Mouse (Mus musculus) bone marrow macrophage, adult 2 months (primary cell): ENCODE data around the gene Kcnh4. TPM values are rescaled to one million over a fixed set of nuclear protein-coding genes. Genes with fewer than 3 reads are reported as not detected.

ENCODE experiments used
- H3K27ac ChIP-seq: 2 replicates; pipeline ENCODE4 v1.5.1; 2012; ENCODE audit warnings: low read depth, low read length; ENCODE audit not compliant: insufficient read depth
- H3K4me1 ChIP-seq: 2 replicates; pipeline ENCODE4 v1.6.1; 2012; ENCODE audit warnings: low read length; ENCODE audit not compliant: control insufficient read depth, insufficient read depth
- H3K4me3 ChIP-seq: 2 replicates; pipeline ENCODE4 v1.5.1; 2012; ENCODE audit warnings: mild to moderate bottlenecking, low read length, moderate library complexity; ENCODE audit not compliant: insufficient read depth
- CTCF ChIP-seq: IDR thresholded peaks from 2 replicates; pipeline ENCODE4 v1.5.1; 2012; ENCODE audit warnings: low read depth, mild to moderate bottlenecking, low read length, moderate library complexity
- POLR2A ChIP-seq: IDR thresholded peaks from 2 replicates; pipeline ENCODE4 v1.6.1; 2012; ENCODE audit warnings: mild to moderate bottlenecking, low read depth, low read length, borderline replicate concordance
- polyA plus RNA-seq: library from polyadenylated mRNA; stranded (reverse); fragments of >200 nt; gene quantifications from 2 replicates; pipeline ENCODE4 v1.2.4, GENCODE M21; 2012; ENCODE audit not compliant: missing spikeins, insufficient read depth, insufficient read length

The Kcnh4 gene
- polyA plus RNA-seq, 1 experiment, result not detected

GRCm38 (mm10) chr11:100702906-100703305 is 56.8 kb downstream of the Kcnh4 start:
- Histone ChIP-seq H3K27ac (peak overlapping the region; percentile 28), H3K4me1 (peaks cover 17% of the 10 kb centered on the region), H3K4me3 (peak overlapping the region; percentile 73)
- no peak for TF ChIP-seq POLR2A
- TF ChIP-seq CTCF, result no peak

GRCm38 (mm10) chr11:100702081-100702851 is 57.5 kb downstream of the Kcnh4 start:
- peaks cover 17% of the 10 kb centered on the region for H3K4me1 ChIP-seq
- H3K27ac ChIP-seq, result peak overlapping the region; percentile 28
- TF ChIP-seq POLR2A (no peak), CTCF (no peak)
- peak overlapping the region; percentile 73 for H3K4me3 ChIP-seq

GRCm38 (mm10) chr11:100701301-100701700 is 58.4 kb downstream of the Kcnh4 start:
- H3K4me3 ChIP-seq, result no peak overlapping the region
- TF ChIP-seq POLR2A, result no peak
- no peak for TF ChIP-seq CTCF
- H3K27ac ChIP-seq, result no peak overlapping the region
- H3K4me1 ChIP-seq, result peaks cover 17% of the 10 kb centered on the region

- TF ChIP-seq CTCF, result no peak
- no peak for TF ChIP-seq POLR2A
- H3K27ac ChIP-seq, result no peak overlapping the region
- H3K4me1 ChIP-seq, result peaks cover 17% of the 10 kb centered on the region
- H3K4me3 ChIP-seq, result no peak overlapping the region
Observed at GRCm38 (mm10) chr11:100700710-100701109, 59.0 kb downstream of the Kcnh4 start.

- TF ChIP-seq POLR2A (no peak), CTCF (no peak)
Observed at GRCm38 (mm10) chr11:100697921-100698320, 61.8 kb downstream of the Kcnh4 start.

GRCm38 (mm10) chr11:100694926-100695325 is 64.8 kb downstream of the Kcnh4 start:
- no peak overlapping the region for H3K27ac ChIP-seq
- peaks cover 3% of the 10 kb centered on the region; the same call in 1 of the 2 replicates for H3K4me1 ChIP-seq
- no peak for TF ChIP-seq POLR2A
- TF ChIP-seq CTCF, result peak; percentile 63; the same call in 1 of the 2 replicates
- no peak overlapping the region for H3K4me3 ChIP-seq

More at GRCm38 (mm10) chr11:100697921-100698320, 61.8 kb downstream of the Kcnh4 start:
- Histone ChIP-seq H3K4me3 (no peak overlapping the region), H3K4me1 (peaks cover 9% of the 10 kb centered on the region), H3K27ac (no peak overlapping the region)

- TF ChIP-seq CTCF, result no peak
- no peak for TF ChIP-seq POLR2A
- H3K27ac ChIP-seq, result no peak overlapping the region
- H3K4me3 ChIP-seq, result no peak overlapping the region
- H3K4me1 ChIP-seq, result peaks cover 3% of the 10 kb centered on the region; the same call in 1 of the 2 replicates
Observed at GRCm38 (mm10) chr11:100693154-100693553, 66.6 kb downstream of the Kcnh4 start.

GRCm38 (mm10) chr11:100692164-100692616 is 67.6 kb downstream of the Kcnh4 start, which contains the start of gene Zfp385c:
TSS of gene Zfp385c (minus strand) at chr11:100692455.
- Histone ChIP-seq H3K27ac (no peak within 1 kb of the TSS), H3K4me1 (peaks cover 3% of the 10 kb centered on the region; the same call in 1 of the 2 replicates), H3K4me3 (peak within 1 kb of the TSS; percentile 37)
- no peak for TF ChIP-seq CTCF
- TF ChIP-seq POLR2A, result no peak

- Histone ChIP-seq H3K4me3 (no peak overlapping the region), H3K27ac (no peak overlapping the region), H3K4me1 (peaks cover 3% of the 10 kb centered on the region; the same call in 1 of the 2 replicates)
- TF ChIP-seq CTCF (no peak), POLR2A (no peak)
Observed at GRCm38 (mm10) chr11:100690389-100690788, 69.4 kb downstream of the Kcnh4 start.

Other genes starting within 250 kb of the Kcnh4 start
- gene Acly, start 231.9 kb downstream of the Kcnh4 start, polyA plus RNA-seq, result 51.4 and 62.3 TPM in 2 replicates
- 0.19 and 0.34 TPM in 2 replicates for gene Ttc25, start 214.3 kb downstream of the Kcnh4 start, polyA plus RNA-seq
- gene Cnp, start 185.0 kb downstream of the Kcnh4 start, polyA plus RNA-seq, result 40.3 and 41.2 TPM in 2 replicates
- 46.6 and 52.5 TPM in 2 replicates for gene Nkiras2, start 140.7 kb downstream of the Kcnh4 start, polyA plus RNA-seq
- 324 and 349 TPM in 2 replicates for gene Dnajc7, start 139.8 kb downstream of the Kcnh4 start, polyA plus RNA-seq
- not detected in 2 replicates for gene Zfp385c, start 67.5 kb downstream of the Kcnh4 start, polyA plus RNA-seq
- gene Dhx58, start 55.7 kb downstream of the Kcnh4 start, polyA plus RNA-seq, result 58.8 and 58.9 TPM in 2 replicates
- gene Kat2a, start 47.5 kb downstream of the Kcnh4 start, polyA plus RNA-seq, result 18.8 and 18.9 TPM in 2 replicates
- not detected in 2 replicates for gene Hspb9, start 46.1 kb downstream of the Kcnh4 start, polyA plus RNA-seq
- gene Rab5c, start 21.7 kb downstream of the Kcnh4 start, polyA plus RNA-seq, result 269 and 300 TPM in 2 replicates
- gene Hcrt, start 3.0 kb upstream of the Kcnh4 start, polyA plus RNA-seq, result not detected in 2 replicates
- gene Ghdc, start 11.0 kb upstream of the Kcnh4 start, polyA plus RNA-seq, result 12.0 and 15.6 TPM in 2 replicates
- 30.8 and 30.9 TPM in 2 replicates for gene Stat5b, start 90.8 kb upstream of the Kcnh4 start, polyA plus RNA-seq
- 16.3 and 20.7 TPM in 2 replicates for gene Stat5a, start 99.4 kb upstream of the Kcnh4 start, polyA plus RNA-seq
- 73.3 and 76.6 TPM in 2 replicates for gene Stat3, start 179.6 kb upstream of the Kcnh4 start, polyA plus RNA-seq
- gene Cavin1, start 210.9 kb upstream of the Kcnh4 start, polyA plus RNA-seq, result 3.8 and 4.1 TPM in 2 replicates
- 163 and 186 TPM in 2 replicates for gene Atp6v0a1, start 249.5 kb upstream of the Kcnh4 start, polyA plus RNA-seq